Mouse (Mus musculus): ENCODE data around the gene Cpne1.
"Not testable (repeated sequence)": the region's sequence is repeated elsewhere in the genome, so short reads cannot be mapped to it uniquely, and the experiment has no call there.

The Cpne1 gene

GRCm38 (mm10) chr2:156111358-156112079, at the start of gene Cpne1, which contains the start of gene Rbm12:
TSS of gene Cpne1 (minus strand) at chr2:156111965.
TSS of gene Rbm12 (minus strand) at chr2:156111978.
- in situ Hi-C loops (cut with MboI; ENCODE audit: low pct_unique_long_range_greater_than_20kb in 1 of 2, low sequenced_read_pairs in 2 of 2, unreplicated experiment in 1 of 2), result no loop called here

- in situ Hi-C loops (cut with MboI; ENCODE audit: low pct_unique_long_range_greater_than_20kb in 1 of 2, low sequenced_read_pairs in 2 of 2, unreplicated experiment in 1 of 2), result no loop called here
These were observed 39.8 kb upstream of the Cpne1 start for GRCm38 (mm10) chr2:156151538-156151937.

DNA sequence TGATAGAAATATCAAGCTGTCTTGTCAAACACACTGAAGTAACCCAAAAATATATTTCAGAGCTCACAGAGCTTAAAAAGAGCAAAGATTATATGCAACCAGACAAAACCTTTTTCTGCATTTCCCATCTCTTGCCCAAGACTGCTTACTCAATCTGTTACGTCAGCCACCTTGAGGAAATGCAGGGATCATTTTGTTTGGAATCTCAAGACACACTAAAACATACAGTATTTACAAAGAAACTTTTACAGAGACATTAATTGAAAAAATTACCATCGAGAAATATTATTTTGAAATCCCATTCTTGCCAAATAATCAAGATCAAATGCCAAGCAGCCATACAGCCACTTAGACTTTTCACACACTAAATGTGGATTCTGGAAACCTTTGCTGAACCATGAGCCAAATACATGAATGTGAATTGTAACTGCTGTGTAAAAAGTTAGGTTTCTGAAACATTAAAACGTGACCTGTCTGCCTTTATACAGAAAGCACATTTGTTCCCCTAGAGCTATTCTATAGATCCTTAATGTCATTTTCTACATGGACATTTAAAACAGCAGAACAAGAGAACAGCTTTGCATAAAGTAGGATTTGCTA, 35.7 kb upstream of the Cpne1 start:
- in situ Hi-C loops (cut with MboI; ENCODE audit: low pct_unique_long_range_greater_than_20kb in 1 of 2, low sequenced_read_pairs in 2 of 2, unreplicated experiment in 1 of 2), result no loop called here

DNA sequence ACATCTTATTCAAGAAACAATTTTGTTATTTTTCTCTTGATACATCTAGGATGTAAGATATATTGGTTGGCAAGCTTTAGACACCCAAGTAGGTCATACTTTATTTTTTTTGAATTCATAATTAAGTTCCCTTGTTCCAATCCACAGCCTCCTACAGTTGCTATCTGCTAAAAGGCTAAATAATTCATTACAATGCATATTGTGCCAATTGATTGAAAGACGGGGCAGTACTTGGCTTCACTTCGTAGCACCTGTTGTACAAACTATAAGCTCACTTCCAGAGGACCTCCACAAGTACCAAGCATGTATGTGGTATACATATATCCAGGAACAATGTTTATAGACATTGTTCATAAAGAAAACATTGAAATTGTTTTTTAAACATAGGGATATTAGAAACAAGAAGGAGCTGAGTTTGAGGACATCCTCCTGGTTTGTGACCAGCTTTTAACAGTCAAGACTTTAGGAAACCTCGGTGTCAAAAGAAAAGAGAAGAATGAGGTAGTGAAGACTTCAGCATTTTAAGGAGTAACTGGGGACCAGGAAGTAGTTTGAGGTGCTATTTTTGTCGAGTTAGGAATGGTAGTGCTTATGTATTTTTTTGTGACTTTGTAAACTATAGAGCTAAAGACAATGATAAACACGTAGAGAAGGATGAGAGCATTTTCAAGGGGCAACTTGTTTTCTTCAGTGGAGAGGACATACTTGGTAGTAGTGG, 34.7 kb upstream of the Cpne1 start:
- in situ Hi-C loops (cut with MboI; ENCODE audit: low pct_unique_long_range_greater_than_20kb in 1 of 2, low sequenced_read_pairs in 2 of 2, unreplicated experiment in 1 of 2), result no loop called here

GRCm38 (mm10) chr2:156145486-156146130, 33.8 kb upstream of the Cpne1 start:
- in situ Hi-C loops (cut with MboI; ENCODE audit: low pct_unique_long_range_greater_than_20kb in 1 of 2, low sequenced_read_pairs in 2 of 2, unreplicated experiment in 1 of 2), result no loop called here

GRCm38 (mm10) chr2:156143953-156144724, 32.4 kb upstream of the Cpne1 start, which contains the start of the genes Romo1 and Nfs1:
TSS of gene Romo1 (plus strand) at chr2:156144039.
TSS of gene Nfs1 (minus strand) at chr2:156144186.
- in situ Hi-C loops (cut with MboI; ENCODE audit: low pct_unique_long_range_greater_than_20kb in 1 of 2, low sequenced_read_pairs in 2 of 2, unreplicated experiment in 1 of 2), result no loop called here

DNA sequence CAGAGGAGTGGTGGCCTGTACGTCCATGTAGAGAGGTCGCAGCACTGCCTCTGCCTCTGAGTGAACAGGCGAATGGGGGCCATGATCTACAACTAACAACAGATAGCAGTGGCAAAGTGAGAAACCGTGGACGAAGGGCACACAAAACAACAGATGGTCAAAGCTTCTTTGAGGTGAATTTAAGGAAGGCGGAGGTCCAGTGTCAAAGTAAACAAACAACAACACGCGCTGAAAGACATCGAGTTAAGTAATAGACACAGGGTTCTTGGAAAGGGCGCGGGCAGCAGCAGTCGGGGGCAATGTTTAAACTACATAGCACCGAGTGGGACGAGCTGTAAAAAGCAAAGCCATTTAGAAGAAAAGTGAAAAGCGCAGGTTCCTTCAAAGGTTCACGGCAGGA, 31.6 kb upstream of the Cpne1 start:
- in situ Hi-C loops (cut with MboI; ENCODE audit: low pct_unique_long_range_greater_than_20kb in 1 of 2, low sequenced_read_pairs in 2 of 2, unreplicated experiment in 1 of 2), result no loop called here

DNA sequence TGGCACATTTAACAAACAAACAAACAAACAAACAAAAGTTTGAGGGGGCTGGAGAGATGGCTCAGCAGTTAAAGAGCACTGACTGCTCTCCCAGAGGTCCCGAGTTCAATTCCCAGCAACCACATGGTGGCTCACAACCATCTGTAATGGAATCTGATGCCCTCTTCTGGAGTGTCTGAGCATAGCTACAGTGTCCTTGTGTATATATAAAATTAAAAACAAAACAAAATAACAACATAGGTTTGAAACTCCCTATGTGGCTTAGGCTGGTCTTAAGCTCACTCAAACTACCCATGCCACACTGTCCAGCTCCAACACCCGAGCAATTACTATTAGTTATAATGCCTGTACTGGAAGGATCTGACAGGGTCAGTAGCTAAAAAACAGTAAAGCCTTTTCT, 31.1 kb upstream of the Cpne1 start:
- in situ Hi-C loops (cut with MboI; ENCODE audit: low pct_unique_long_range_greater_than_20kb in 1 of 2, low sequenced_read_pairs in 2 of 2, unreplicated experiment in 1 of 2), result no loop called here

- in situ Hi-C loops (cut with MboI; ENCODE audit: low pct_unique_long_range_greater_than_20kb in 1 of 2, low sequenced_read_pairs in 2 of 2, unreplicated experiment in 1 of 2), result loop anchor here in 1 of 2 experiments (10.0 kb wide), 1 partner anchor 131 kb away; the partner anchor contains the start of genes 6430550D23Rik and Ergic3
These were observed 23.9 kb upstream of the Cpne1 start for GRCm38 (mm10) chr2:156135695-156136094.

- in situ Hi-C loops (cut with MboI; ENCODE audit: low pct_unique_long_range_greater_than_20kb in 1 of 2, low sequenced_read_pairs in 2 of 2, unreplicated experiment in 1 of 2), result loop anchor here in 1 of 2 experiments (10.0 kb wide), 1 partner anchor 129 kb away; the partner anchor contains the start of genes 6430550D23Rik and Ergic3
These were observed 22.4 kb upstream of the Cpne1 start for GRCm38 (mm10) chr2:156134161-156134560.

DNA sequence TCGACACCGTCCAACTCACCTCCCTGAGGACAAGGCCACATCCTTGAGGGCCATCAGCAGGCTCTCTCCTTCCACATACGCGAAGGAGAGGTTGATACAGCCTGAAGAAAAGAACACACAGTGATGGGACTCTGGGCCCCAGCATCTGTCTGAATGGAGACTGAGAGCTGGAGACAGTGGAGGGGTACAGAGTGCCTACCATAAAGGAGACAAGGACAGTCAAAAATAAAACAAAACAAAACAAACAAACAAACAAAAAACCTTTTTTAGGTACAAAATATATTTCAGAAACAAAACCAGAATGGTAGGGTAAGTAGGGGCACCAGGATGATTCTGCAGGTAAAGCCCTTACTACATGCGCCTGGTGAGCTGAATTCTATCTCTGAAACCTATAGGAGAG, 15.2 kb upstream of the Cpne1 start, which contains the start of gene Gm28036:
TSS of gene Gm28036 (minus strand) at position 101 of the 400 bp plus-strand sequence.
- in situ Hi-C loops (cut with MboI; ENCODE audit: low pct_unique_long_range_greater_than_20kb in 1 of 2, low sequenced_read_pairs in 2 of 2, unreplicated experiment in 1 of 2), result no loop called here

- in situ Hi-C loops (cut with MboI; ENCODE audit: low pct_unique_long_range_greater_than_20kb in 1 of 2, low sequenced_read_pairs in 2 of 2, unreplicated experiment in 1 of 2), result no loop called here
These were observed 12.0 kb upstream of the Cpne1 start for GRCm38 (mm10) chr2:156123731-156124130.

- in situ Hi-C loops (cut with MboI; ENCODE audit: low pct_unique_long_range_greater_than_20kb in 1 of 2, low sequenced_read_pairs in 2 of 2, unreplicated experiment in 1 of 2), result no loop called here
These were observed 7.8 kb upstream of the Cpne1 start for GRCm38 (mm10) chr2:156119566-156119965.

GRCm38 (mm10) chr2:156112080-156112423, 287 bp upstream of the Cpne1 start:
- in situ Hi-C loops (cut with MboI; ENCODE audit: low pct_unique_long_range_greater_than_20kb in 1 of 2, low sequenced_read_pairs in 2 of 2, unreplicated experiment in 1 of 2), result not testable (repeated sequence)

DNA sequence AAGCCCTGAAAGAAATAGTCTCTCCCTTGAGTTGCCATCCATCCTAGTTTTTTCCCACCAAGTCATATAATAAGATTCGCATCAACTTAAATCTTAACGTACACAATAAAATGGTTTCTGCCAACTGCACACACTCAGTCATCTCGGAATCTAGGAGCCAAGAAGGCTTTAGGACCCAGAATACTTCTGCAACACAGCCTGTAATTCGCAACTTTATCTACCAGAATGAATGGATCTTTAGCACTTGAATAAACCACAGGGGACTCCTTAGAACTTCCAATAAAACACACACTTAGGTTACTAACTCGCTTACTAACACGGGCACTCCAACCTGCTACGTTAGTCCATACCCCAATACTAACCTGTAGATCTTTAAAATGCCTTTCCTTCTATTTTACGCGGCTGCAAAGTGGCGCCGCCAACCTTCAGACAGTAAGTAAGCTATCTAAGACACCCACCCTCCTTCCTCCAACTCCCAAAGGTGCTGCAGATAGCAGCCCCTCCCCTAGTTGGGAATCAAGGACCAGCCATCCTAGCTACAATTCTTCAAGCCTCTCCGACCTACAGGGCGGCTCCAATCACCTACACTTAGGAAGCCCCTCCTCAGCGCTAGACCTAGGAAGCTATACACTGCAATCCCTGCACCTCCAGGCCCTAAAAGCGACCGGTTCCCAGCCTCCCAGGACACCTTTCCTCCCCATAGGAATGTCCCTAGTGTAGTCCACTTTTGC, 973 bp downstream of the Cpne1 start:
- in situ Hi-C loops (cut with MboI; ENCODE audit: low pct_unique_long_range_greater_than_20kb in 1 of 2, low sequenced_read_pairs in 2 of 2, unreplicated experiment in 1 of 2), result no loop called here

DNA sequence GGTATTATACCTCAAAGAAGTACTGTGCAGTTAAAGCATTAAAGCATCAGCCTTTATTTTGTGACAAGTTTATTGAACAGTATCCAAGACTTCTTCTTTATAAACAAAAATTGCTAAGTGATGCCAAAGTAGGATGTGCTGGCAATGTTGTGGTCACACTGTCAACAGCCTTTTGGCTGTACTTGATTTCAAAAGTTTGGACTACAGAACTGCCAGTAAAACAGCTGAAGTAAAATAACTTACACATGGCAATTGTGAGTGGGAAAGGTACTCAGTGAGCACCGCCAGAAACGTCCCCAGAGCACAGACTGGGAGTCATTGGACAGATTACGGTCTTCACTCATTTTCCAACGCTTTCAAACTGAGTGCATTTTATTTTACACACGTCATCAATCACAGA, 19.8 kb downstream of the Cpne1 start:
- in situ Hi-C loops (cut with MboI; ENCODE audit: low pct_unique_long_range_greater_than_20kb in 1 of 2, low sequenced_read_pairs in 2 of 2, unreplicated experiment in 1 of 2), result no loop called here

GRCm38 (mm10) chr2:156089799-156090198, 22.0 kb downstream of the Cpne1 start:
- in situ Hi-C loops (cut with MboI; ENCODE audit: low pct_unique_long_range_greater_than_20kb in 1 of 2, low sequenced_read_pairs in 2 of 2, unreplicated experiment in 1 of 2), result no loop called here

Measured in mouse embryonic stem cell (cell line).